Mouse (Mus musculus): ENCODE results near the gene Hspb6.

GRCm38 (mm10) chr7:30532931-30533330, 19.0 kb upstream of the Hspb6 start:
- TF ChIP-seq EP300 (IDR thresholded peaks at IDR 0.05; ENCODE audit: insufficient read depth, low read depth, low read length) (no peak), CTCF (IDR thresholded peaks at IDR 0.05; ENCODE audit: low read depth, low read length) (no peak)
